In genomic region chrX:101472202-101472601, GRCm38 (mm10) we compare ENCODE assay signal across 18 mouse cellular contexts. TPM values are rescaled to one million over a fixed set of nuclear protein-coding genes. Genes with fewer than 3 reads are reported as not detected.
"Had no signal": no experiment of that assay in that cellular context is flagged by ENCODE, and none has a peak within 500 bp of the region (broad histone marks: within the 10 kb centered on the region; RNA-seq: fewer than 3 reads in every experiment).

No protein-coding gene starts in this region.

- DNase-seq: kidney, adult 9 months; kidney, postnatal 10 days; kidney, postnatal 4 days; lung, adult 2 months; lung, postnatal 36 days; retina, postnatal 1 day; right cerebral cortex, postnatal 14 days; thymus, adult 2 months; thymus, postnatal 25 days had no signal

- H3K36me3 ChIP-seq: liver, embryonic 15.5 days; stomach, embryonic 15.5 days had no signal

- H3K4me3 ChIP-seq: layer of hippocampus, adult 2 months; limb, embryonic 13.5 days; liver, embryonic 15.5 days; midbrain, embryonic 13.5 days; neural tube, embryonic 12.5 days; stomach, embryonic 15.5 days had no signal

- H3K27me3 ChIP-seq: limb, embryonic 13.5 days; liver, embryonic 15.5 days; midbrain, embryonic 13.5 days; neural tube, embryonic 12.5 days; stomach, embryonic 15.5 days had no signal

- H3K4me2 ChIP-seq: limb, embryonic 13.5 days; liver, embryonic 11.5 days; liver, embryonic 15.5 days; midbrain, embryonic 13.5 days; neural tube, embryonic 12.5 days; stomach, embryonic 15.5 days had no signal

- ATAC-seq: lung, postnatal 0 days; midbrain, embryonic 13.5 days had no signal

RNA-seq across cellular contexts. Expression of gene Itgb1bp2, which starts 23.3 kb away (rescaled TPM):
- polyA plus RNA-seq: testis, adult 2 months had no signal
